ENCODE assay signal across 10 mouse cellular contexts in the genomic region with DNA sequence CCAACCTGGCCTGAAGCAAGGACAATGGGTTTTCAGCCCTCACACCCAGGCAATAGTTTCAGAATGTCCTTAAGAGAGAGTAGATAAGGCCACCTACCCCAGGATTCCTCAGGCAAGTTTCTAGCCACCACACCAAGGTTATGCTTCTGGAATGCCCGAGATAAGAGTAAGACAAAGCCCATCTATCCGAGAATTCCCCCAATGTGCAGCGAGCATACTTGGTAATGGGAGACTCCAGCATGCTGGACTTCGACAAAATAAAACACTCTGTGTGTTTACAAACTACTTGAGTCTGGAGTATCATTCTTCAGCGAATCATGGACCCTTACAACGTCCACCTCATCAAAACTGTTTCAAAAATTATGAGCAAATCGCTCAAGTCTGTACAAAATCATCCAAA. TPM values are rescaled to one million over a fixed set of nuclear protein-coding genes. Genes with fewer than 3 reads are reported as not detected.
DNase-seq lines count a peak whose midpoint lies in the region; ATAC-seq and TF ChIP-seq lines count a peak whose summit lies in the region.
"Had no signal": no experiment of that assay in that cellular context is flagged by ENCODE, and none has a peak within 500 bp of the region (broad histone marks: within the 10 kb centered on the region; RNA-seq: fewer than 3 reads in every experiment).

No protein-coding gene starts in this region.

- peaks cover 11% of the 10 kb centered on the region for H3K4me1 ChIP-seq in heart, embryonic 15.5 days (replicated peaks)
- H3K4me1 ChIP-seq in forebrain, postnatal 0 days (ENCODE audit: insufficient read depth): peaks cover 7% of the 10 kb centered on the region; the same call in 1 of the 2 replicates
- peaks cover 10% of the 10 kb centered on the region for H3K4me1 ChIP-seq in liver, embryonic 16.5 days (ENCODE audit: control insufficient read depth, low read depth, low read length)

- ATAC-seq in heart, embryonic 15.5 days (replicated peaks; ENCODE audit: insufficient number of reproducible peaks, insufficient read depth, low FRiP score, low read depth): no peak
- no peak for ATAC-seq in forebrain, postnatal 0 days
- no peak for ATAC-seq in liver, embryonic 16.5 days (ENCODE audit: low read depth)

- no peak for DNase-seq in heart, adult 11 months
- peak; percentile 16 for DNase-seq in ZHBTc4 (ENCODE audit: low read depth, low spot score)
- no peak for DNase-seq in forebrain, postnatal 0 days
- DNase-seq in layer of hippocampus, postnatal 25 days (ENCODE audit: extremely low spot score in 1 of 2, low spot score in 1 of 2): no peak
- no peak for DNase-seq in spleen, postnatal 14 days (ENCODE audit: low spot score in 2 of 2)
- no peak for DNase-seq in layer of hippocampus, postnatal 10 days (ENCODE audit: low spot score in 2 of 2)

- no peaks in the 10 kb centered on the region for H3K27me3 ChIP-seq in heart, embryonic 15.5 days
- H3K27me3 ChIP-seq in forebrain, postnatal 0 days (ENCODE audit: insufficient read depth, low read length): no peaks in the 10 kb centered on the region
- H3K27me3 ChIP-seq in liver, embryonic 16.5 days (ENCODE audit: control insufficient read depth, insufficient read depth, low read depth, low read length): no peaks in the 10 kb centered on the region

- H3K27ac ChIP-seq in heart, embryonic 15.5 days: no peak overlapping the region
- no peak overlapping the region for H3K27ac ChIP-seq in forebrain, postnatal 0 days (ENCODE audit: low read depth, low read length)
- peak overlapping the region; percentile 92 for H3K27ac ChIP-seq in liver, embryonic 16.5 days (ENCODE audit: low read length)

- H3K9me3 ChIP-seq in heart, embryonic 15.5 days (replicated peaks): no peaks in the 10 kb centered on the region
- H3K9me3 ChIP-seq in forebrain, postnatal 0 days (ENCODE audit: low read length): no peaks in the 10 kb centered on the region
- H3K9me3 ChIP-seq in liver, embryonic 16.5 days (replicated peaks; ENCODE audit: control insufficient read depth, low read length): no peaks in the 10 kb centered on the region

- 44% methylated on average over 7 of the region's 7 CpGs for WGBS in heart, embryonic 15.5 days
- 75% methylated on average over 7 of the region's 7 CpGs for WGBS in forebrain, postnatal 0 days
- 39% methylated on average over 7 of the region's 7 CpGs for WGBS in liver, embryonic 16.5 days (ENCODE audit: insufficient replicate concordance)

- H3K4me2 ChIP-seq in heart, embryonic 15.5 days: peak overlapping the region; percentile 76
- peak overlapping the region; percentile 66 for H3K4me2 ChIP-seq in forebrain, postnatal 0 days (ENCODE audit: low read depth)
- H3K4me2 ChIP-seq in liver, embryonic 16.5 days (ENCODE audit: low read depth, low read length): peak overlapping the region; percentile 86

- TF ChIP-seq CTCF in forebrain, postnatal 0 days (IDR thresholded peaks at IDR 0.05; ENCODE audit: low read depth): no peak

- H3K36me3 ChIP-seq in heart, embryonic 15.5 days: peaks cover 3% of the 10 kb centered on the region
- H3K36me3 ChIP-seq in forebrain, postnatal 0 days (ENCODE audit: insufficient read depth): no peaks in the 10 kb centered on the region
- no peaks in the 10 kb centered on the region for H3K36me3 ChIP-seq in liver, embryonic 16.5 days (ENCODE audit: control insufficient read depth, insufficient read depth)

- H3K4me3 ChIP-seq in heart, embryonic 15.5 days: peak overlapping the region; percentile 73; the same call in 1 of the 2 replicates
- H3K4me3 ChIP-seq in forebrain, postnatal 0 days (ENCODE audit: low read depth, low read length): no peak overlapping the region
- peak overlapping the region; percentile 77 for H3K4me3 ChIP-seq in liver, embryonic 16.5 days (ENCODE audit: low read depth, low read length)

- no peak overlapping the region for H3K9ac ChIP-seq in heart, embryonic 15.5 days
- no peak overlapping the region for H3K9ac ChIP-seq in forebrain, postnatal 0 days
- no peak overlapping the region; the same call in 1 of the 2 replicates for H3K9ac ChIP-seq in liver, embryonic 16.5 days (ENCODE audit: low read depth, low read length)

RNA-seq across cellular contexts. Expression of gene 1810037I17Rik, which starts 0.9 kb away (rescaled TPM):
- 93.3 and 124 TPM in 2 replicates for polyA plus RNA-seq in heart, embryonic 15.5 days (2015; fragmentation: Nextera tagmentation; extraction: Ambion mirVana)
- total RNA-seq in forebrain, postnatal 0 days (2014; rRNA removed): 27.4 and 33.2 TPM in 2 replicates
- 94.9 and 109 TPM in 2 replicates for polyA plus RNA-seq in forebrain, postnatal 0 days (2015; fragmentation: Nextera tagmentation; extraction: Ambion mirVana)
- 67.1 and 91.3 TPM in 2 replicates for polyA plus RNA-seq in liver, embryonic 16.5 days (2015; fragmentation: Nextera tagmentation; extraction: Ambion mirVana)
- 10 to 100 TPM; 51.5 to 57.3 TPM for total RNA-seq in layer of hippocampus, postnatal 25 days (2021)
- total RNA-seq in layer of hippocampus, postnatal 10 days (2021): 10 to 100 TPM; 46.7 to 55.6 TPM

RNA-seq across cellular contexts. Expression of gene Gm10959, which starts 4.0 kb away (rescaled TPM):
- polyA plus RNA-seq in heart, embryonic 15.5 days (2015; fragmentation: Nextera tagmentation; extraction: Ambion mirVana): not detected in 2 replicates
- total RNA-seq in forebrain, postnatal 0 days (2014; rRNA removed): not detected in 2 replicates
- polyA plus RNA-seq in forebrain, postnatal 0 days (2015; fragmentation: Nextera tagmentation; extraction: Ambion mirVana): not detected in 2 replicates
- polyA plus RNA-seq in liver, embryonic 16.5 days (2015; fragmentation: Nextera tagmentation; extraction: Ambion mirVana): not detected in 2 replicates
- not detected for total RNA-seq in layer of hippocampus, postnatal 25 days (2021)
- not detected for total RNA-seq in layer of hippocampus, postnatal 10 days (2021)
- total RNA-seq: neutrophil, adult 5-6 weeks had no signal
- polyA plus RNA-seq: inflammation-experienced regulatory T-cells, adult 6 months had no signal

RNA-seq across cellular contexts. Expression of gene Fabp2, which starts 28.3 kb away (rescaled TPM):
- 0.30 TPM in 1 of 2 replicates, not detected in the other for polyA plus RNA-seq in heart, embryonic 15.5 days (2015; fragmentation: Nextera tagmentation; extraction: Ambion mirVana)
- not detected in 2 replicates for total RNA-seq in forebrain, postnatal 0 days (2014; rRNA removed)
- not detected in 2 replicates for polyA plus RNA-seq in forebrain, postnatal 0 days (2015; fragmentation: Nextera tagmentation; extraction: Ambion mirVana)
- polyA plus RNA-seq in liver, embryonic 16.5 days (2015; fragmentation: Nextera tagmentation; extraction: Ambion mirVana): 8.3 and 16.5 TPM in 2 replicates
- not detected for total RNA-seq in layer of hippocampus, postnatal 25 days (2021)
- not detected for total RNA-seq in layer of hippocampus, postnatal 10 days (2021)
- total RNA-seq: neutrophil, adult 5-6 weeks had no signal
- polyA plus RNA-seq: inflammation-experienced regulatory T-cells, adult 6 months had no signal
